Mouse (Mus musculus) lung, adult 10 weeks (tissue): ENCODE data around the gene Olfr447. TPM values are rescaled to one million over a fixed set of nuclear protein-coding genes. Genes with fewer than 3 reads are reported as not detected.

Experiments
- polyA plus RNA-seq: library from polyadenylated mRNA; stranded (reverse); fragments of 350-450 nt; fragmentation: Illumina TruSeq; extraction: RNeasy Lipid Tissue Mini Kit (QIAGEN cat#74804); gene quantifications from one replicate; pipeline ENCODE4 v1.2.3, GENCODE M21; 2014; ENCODE audit warnings: low read depth, low replicate concordance; ENCODE audit not compliant: insufficient read depth

Olfr447 gene
- not detected for polyA plus RNA-seq

GRCm38 (mm10) chr6:42908578-42908977, at the start of gene Olfr447:
Gene Olfr447 (plus strand): TSS chr6:42908878.

GRCm38 (mm10) chr6:42890141-42890540, 18.5 kb upstream of the Olfr447 start, which contains the start of gene Olfr448:
Gene Olfr448 (plus strand): TSS chr6:42890441.

GRCm38 (mm10) chr6:42921077-42921476, 12.4 kb downstream of the Olfr447 start, which contains the start of gene Olfr446:
Gene Olfr446 (plus strand): TSS chr6:42921377.

GRCm38 (mm10) chr6:42948767-42949166, 40.1 kb downstream of the Olfr447 start, which contains the start of gene Olfr444:
Gene Olfr444 (plus strand): TSS chr6:42949067.

Other genes starting within 250 kb of the Olfr447 start
- 12.5 TPM for gene Tcaf1, start 198.8 kb upstream of the Olfr447 start, polyA plus RNA-seq
- gene Olfr453, start 169.5 kb upstream of the Olfr447 start, polyA plus RNA-seq: not detected
- gene Olfr38, start 152.5 kb upstream of the Olfr447 start, polyA plus RNA-seq: not detected
- gene Olfr452, start 123.8 kb upstream of the Olfr447 start, polyA plus RNA-seq: not detected
- gene Olfr450, start 96.9 kb upstream of the Olfr447 start, polyA plus RNA-seq: not detected
- gene Olfr449, start 74.5 kb upstream of the Olfr447 start, polyA plus RNA-seq: not detected
- gene Olfr448, start 18.4 kb upstream of the Olfr447 start, polyA plus RNA-seq: not detected
- gene Olfr446, start 12.5 kb downstream of the Olfr447 start, polyA plus RNA-seq: not detected
- gene Olfr444, start 40.2 kb downstream of the Olfr447 start, polyA plus RNA-seq: not detected
- gene Olfr441, start 197.5 kb downstream of the Olfr447 start, polyA plus RNA-seq: not detected
- not detected for gene Olfr237-ps1, start 237.7 kb downstream of the Olfr447 start, polyA plus RNA-seq